Comparison of ENCODE assay signal across 11 mouse cellular contexts in genomic region chr19:24323841-24324613, GRCm38 (mm10). TPM values are rescaled to one million over a fixed set of nuclear protein-coding genes. Genes with fewer than 3 reads are reported as not detected.
DNase-seq lines count a peak whose midpoint lies in the region; ATAC-seq lines count a peak whose summit lies in the region.
"Had no signal": no experiment of that assay in that cellular context is flagged by ENCODE, and none has a peak within 500 bp of the region (broad histone marks: within the 10 kb centered on the region; RNA-seq: fewer than 3 reads in every experiment).

No protein-coding gene starts in this region.

- H3K9me3 ChIP-seq in heart, embryonic 11.5 days (replicated peaks; ENCODE audit: control insufficient read depth, low read length) = no peaks in the 10 kb centered on the region
- no peaks in the 10 kb centered on the region for H3K9me3 ChIP-seq in midbrain, embryonic 10.5 days (replicated peaks)
- no peaks in the 10 kb centered on the region for H3K9me3 ChIP-seq in midbrain, embryonic 16.5 days (replicated peaks; ENCODE audit: control insufficient read depth, low read length, poor library complexity, severe bottlenecking)
- H3K9me3 ChIP-seq in neural tube, embryonic 12.5 days = no peaks in the 10 kb centered on the region

- H3K9ac ChIP-seq in heart, embryonic 11.5 days (ENCODE audit: low read depth, low read length) = 0 out of 2 replicates have a peak overlapping the region, but pooled peaks have one; percentile 36
- no peak overlapping the region for H3K9ac ChIP-seq in midbrain, embryonic 16.5 days (ENCODE audit: low read depth, low read length)
- H3K9ac ChIP-seq in neural tube, embryonic 12.5 days = no peak overlapping the region
- H3K9ac ChIP-seq: liver, embryonic 14.5 days had no signal

- 55% methylated on average over 10 of the region's 10 CpGs for WGBS in heart, embryonic 11.5 days (ENCODE audit: insufficient replicate concordance)
- WGBS in midbrain, embryonic 10.5 days = 47% methylated on average over 10 of the region's 10 CpGs
- WGBS in midbrain, embryonic 16.5 days = 31% methylated on average over 10 of the region's 10 CpGs
- WGBS in neural tube, embryonic 12.5 days = 35% methylated on average over 10 of the region's 10 CpGs

- ATAC-seq in heart, embryonic 11.5 days (replicated peaks; ENCODE audit: insufficient number of reproducible peaks, low FRiP score, low TSS enrichment) = no peak
- ATAC-seq in midbrain, embryonic 16.5 days = no peak
- ATAC-seq in neural tube, embryonic 12.5 days (ENCODE audit: low FRiP score, low read depth) = no peak
- ATAC-seq: hindbrain, embryonic 16.5 days had no signal

- no peaks in the 10 kb centered on the region for H3K27me3 ChIP-seq in heart, embryonic 11.5 days (ENCODE audit: control insufficient read depth, insufficient read depth, low read length)
- H3K27me3 ChIP-seq in midbrain, embryonic 10.5 days (ENCODE audit: low read depth, poor library complexity, severe bottlenecking) = no peaks in the 10 kb centered on the region
- no peaks in the 10 kb centered on the region for H3K27me3 ChIP-seq in midbrain, embryonic 16.5 days (ENCODE audit: control insufficient read depth, insufficient read depth, low read depth, low read length)
- H3K27me3 ChIP-seq in neural tube, embryonic 12.5 days (replicated peaks) = no peaks in the 10 kb centered on the region

- H3K36me3 ChIP-seq in heart, embryonic 11.5 days (ENCODE audit: control insufficient read depth, insufficient read depth, low read length) = no peaks in the 10 kb centered on the region
- H3K36me3 ChIP-seq in midbrain, embryonic 10.5 days = no peaks in the 10 kb centered on the region
- H3K36me3 ChIP-seq in midbrain, embryonic 16.5 days (ENCODE audit: control insufficient read depth, insufficient read depth, low read length) = no peaks in the 10 kb centered on the region
- H3K36me3 ChIP-seq in neural tube, embryonic 12.5 days = no peaks in the 10 kb centered on the region

- no peak for DNase-seq in heart, postnatal 14 days
- DNase-seq in midbrain, embryonic 10.5 days (ENCODE audit: low spot score) = no peak
- DNase-seq in embryo, embryonic 11 days = peak; percentile 62
- no peak for DNase-seq in cerebellum, postnatal 14 days
- DNase-seq: cerebellum, postnatal 10 days had no signal

- intact Hi-C loops in heart, postnatal 14 days (cut with DNase I) = no loop called here

- no peak overlapping the region for H3K4me3 ChIP-seq in heart, embryonic 11.5 days (ENCODE audit: low read depth, low read length)
- no peak overlapping the region for H3K4me3 ChIP-seq in midbrain, embryonic 10.5 days
- H3K4me3 ChIP-seq in midbrain, embryonic 16.5 days (ENCODE audit: low read depth, low read length) = no peak overlapping the region
- H3K4me3 ChIP-seq in neural tube, embryonic 12.5 days = no peak overlapping the region
- H3K4me3 ChIP-seq: myocyte had no signal

- peaks cover 14% of the 10 kb centered on the region for H3K4me1 ChIP-seq in heart, embryonic 11.5 days (ENCODE audit: control insufficient read depth, insufficient read depth, low read length)
- H3K4me1 ChIP-seq in midbrain, embryonic 10.5 days = peaks cover 20% of the 10 kb centered on the region
- peaks cover 4% of the 10 kb centered on the region; the same call in 1 of the 2 replicates for H3K4me1 ChIP-seq in midbrain, embryonic 16.5 days (ENCODE audit: control insufficient read depth, insufficient read depth, low read length)
- H3K4me1 ChIP-seq in neural tube, embryonic 12.5 days = peaks cover 9% of the 10 kb centered on the region; the same call in 1 of the 2 replicates

- no peak overlapping the region for H3K4me2 ChIP-seq in heart, embryonic 11.5 days
- no peak overlapping the region for H3K4me2 ChIP-seq in midbrain, embryonic 16.5 days (ENCODE audit: low read length)
- H3K4me2 ChIP-seq in neural tube, embryonic 12.5 days (replicated peaks) = 0 out of 2 replicates have a peak overlapping the region, but pooled peaks have one; percentile 4

- no peak overlapping the region for H3K27ac ChIP-seq in heart, embryonic 11.5 days (ENCODE audit: low read depth, low read length)
- peak overlapping the region; percentile 63; the same call in 1 of the 2 replicates for H3K27ac ChIP-seq in midbrain, embryonic 10.5 days (replicated peaks)
- no peak overlapping the region for H3K27ac ChIP-seq in midbrain, embryonic 16.5 days (ENCODE audit: low read length)
- no peak overlapping the region for H3K27ac ChIP-seq in neural tube, embryonic 12.5 days
- H3K27ac ChIP-seq: liver, embryonic 14.5 days had no signal

RNA-seq across cellular contexts. Expression of gene Fxn, which starts 43.6 kb away (rescaled TPM):
- 60.3 and 67.0 TPM in 2 replicates for polyA plus RNA-seq in heart, embryonic 11.5 days (2014; fragmentation: Nextera tagmentation; extraction: Ambion mirVana)
- 10 to 100 TPM; 22.4 to 26.0 TPM for total RNA-seq in heart, postnatal 14 days (2021)
- 54.3 and 55.9 TPM in 2 replicates for polyA plus RNA-seq in midbrain, embryonic 10.5 days (2016; fragmentation: Nextera tagmentation; extraction: Ambion mirVana)
- 35.1 and 39.2 TPM in 2 replicates for polyA plus RNA-seq in midbrain, embryonic 16.5 days (2015; fragmentation: Nextera tagmentation; extraction: Ambion mirVana)
- 39.4 and 41.4 TPM in 2 replicates for polyA plus RNA-seq in neural tube, embryonic 12.5 days (2016; fragmentation: Nextera tagmentation; extraction: Ambion mirVana)
